Mouse (Mus musculus): ENCODE data around the gene Pde6d. TPM values are rescaled to one million over a fixed set of nuclear protein-coding genes. Genes with fewer than 3 reads are reported as not detected.

Gene Pde6d
- total RNA-seq, 4 experiments from 2014 or later = 47.4 to 55.5 (median 49.3) TPM

DNA sequence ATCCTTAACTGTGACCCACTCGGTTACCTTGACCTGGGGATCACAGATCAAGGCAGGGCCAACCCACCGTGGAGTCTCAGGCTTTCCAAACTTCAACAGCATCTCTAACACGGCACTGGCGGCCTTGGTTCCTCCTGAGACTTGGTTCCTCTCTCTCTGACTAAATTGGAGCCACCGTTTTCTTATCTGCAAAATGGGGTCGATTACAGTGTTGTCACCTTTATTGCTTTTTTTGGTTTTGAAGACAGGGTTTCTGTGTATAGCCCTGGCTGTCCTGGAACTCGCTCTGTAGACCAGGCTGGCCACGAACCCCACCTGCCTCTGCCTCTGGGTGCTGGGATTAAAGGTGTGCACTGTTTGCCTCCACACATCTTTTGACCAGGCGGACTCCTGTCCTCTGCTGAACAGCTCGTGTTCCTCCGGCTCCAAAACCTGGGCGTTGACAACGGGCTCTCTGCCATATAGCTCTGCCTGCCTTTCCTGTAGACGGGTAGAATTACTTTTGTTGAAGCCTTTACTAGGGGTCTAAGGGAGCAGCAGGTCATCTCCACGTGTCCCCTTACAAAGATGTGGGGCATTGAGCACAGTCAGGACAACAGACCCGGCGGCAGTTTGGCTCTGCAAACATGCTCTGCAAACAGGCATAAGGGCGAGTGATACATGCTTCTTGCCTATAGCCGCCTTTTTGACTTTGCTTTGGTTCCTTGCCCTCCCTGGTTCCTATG, 77.6 kb downstream of the Pde6d start:
- no peak for DNase-seq (ENCODE audit: low spot score in 2 of 2)

DNA sequence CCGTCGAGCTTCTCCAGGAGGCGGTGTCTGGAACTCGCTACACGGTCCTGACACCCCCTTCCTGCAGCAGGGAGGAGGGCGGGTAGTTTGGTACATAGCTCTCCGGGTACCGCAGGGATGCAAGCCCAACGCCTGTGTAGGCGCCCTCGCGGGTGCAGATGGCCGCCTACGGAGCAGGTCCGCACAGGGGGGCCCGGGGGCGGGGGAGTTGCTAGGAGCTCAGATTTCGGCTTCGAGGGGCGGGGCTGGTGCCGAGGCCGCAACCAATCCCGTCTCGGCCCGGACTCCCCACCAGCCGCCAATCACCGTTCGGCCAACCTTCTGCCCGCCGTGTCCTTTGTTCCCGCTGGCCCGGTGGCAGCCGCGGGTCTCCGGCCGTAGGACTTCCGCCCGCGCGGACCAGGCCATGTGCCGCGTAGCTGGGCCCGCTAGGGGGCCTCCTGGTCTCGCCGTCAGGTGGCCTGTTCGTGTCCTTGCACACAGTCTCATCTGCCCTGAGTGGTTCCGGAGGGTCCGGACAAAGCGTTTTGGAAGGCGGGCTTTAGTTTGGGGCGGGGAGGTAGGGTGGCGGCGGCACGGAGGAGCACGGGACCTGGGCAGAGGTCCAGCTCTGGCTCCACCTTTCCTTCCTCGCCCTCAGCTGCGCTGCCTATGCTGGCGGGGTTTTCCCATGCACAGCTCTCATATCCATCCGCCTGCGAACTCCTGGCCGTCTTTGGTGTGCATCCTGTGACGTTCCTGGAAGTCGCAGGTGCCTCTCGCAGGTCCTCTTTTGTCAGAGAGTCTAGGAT, 78.3 kb downstream of the Pde6d start:
- DNase-seq (ENCODE audit: low spot score in 2 of 2) = peak; percentile 95 to 97

DNA sequence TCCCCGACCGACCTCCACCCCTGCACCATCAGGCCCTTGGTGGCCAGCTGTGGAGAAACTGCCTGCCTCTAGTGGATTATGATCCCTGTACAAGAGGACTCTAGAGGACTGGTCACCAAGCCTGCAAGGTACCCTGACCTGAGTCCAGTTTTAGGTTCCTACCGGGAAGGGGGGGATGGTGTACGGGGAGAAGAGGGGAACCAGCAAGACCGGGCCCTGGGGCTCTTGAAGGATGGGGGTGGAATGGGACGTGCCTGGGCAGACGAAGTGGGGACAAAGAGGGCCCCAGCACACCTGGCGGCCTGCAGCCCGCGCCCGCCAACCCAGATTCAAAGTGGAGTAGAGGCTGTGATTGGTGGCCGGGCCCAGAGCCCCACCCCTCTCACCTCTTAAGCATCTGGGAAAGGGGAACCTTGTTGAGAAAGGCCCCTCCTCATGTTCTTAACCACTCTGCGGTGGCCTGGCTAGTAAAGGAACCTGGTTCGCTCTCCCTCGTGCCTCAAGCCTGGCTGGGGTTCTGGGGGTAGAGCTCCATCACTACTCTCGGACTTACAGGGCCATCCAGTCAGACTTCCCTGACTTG, 79.2 kb downstream of the Pde6d start:
- no peak for DNase-seq (ENCODE audit: low spot score in 2 of 2)

DNA sequence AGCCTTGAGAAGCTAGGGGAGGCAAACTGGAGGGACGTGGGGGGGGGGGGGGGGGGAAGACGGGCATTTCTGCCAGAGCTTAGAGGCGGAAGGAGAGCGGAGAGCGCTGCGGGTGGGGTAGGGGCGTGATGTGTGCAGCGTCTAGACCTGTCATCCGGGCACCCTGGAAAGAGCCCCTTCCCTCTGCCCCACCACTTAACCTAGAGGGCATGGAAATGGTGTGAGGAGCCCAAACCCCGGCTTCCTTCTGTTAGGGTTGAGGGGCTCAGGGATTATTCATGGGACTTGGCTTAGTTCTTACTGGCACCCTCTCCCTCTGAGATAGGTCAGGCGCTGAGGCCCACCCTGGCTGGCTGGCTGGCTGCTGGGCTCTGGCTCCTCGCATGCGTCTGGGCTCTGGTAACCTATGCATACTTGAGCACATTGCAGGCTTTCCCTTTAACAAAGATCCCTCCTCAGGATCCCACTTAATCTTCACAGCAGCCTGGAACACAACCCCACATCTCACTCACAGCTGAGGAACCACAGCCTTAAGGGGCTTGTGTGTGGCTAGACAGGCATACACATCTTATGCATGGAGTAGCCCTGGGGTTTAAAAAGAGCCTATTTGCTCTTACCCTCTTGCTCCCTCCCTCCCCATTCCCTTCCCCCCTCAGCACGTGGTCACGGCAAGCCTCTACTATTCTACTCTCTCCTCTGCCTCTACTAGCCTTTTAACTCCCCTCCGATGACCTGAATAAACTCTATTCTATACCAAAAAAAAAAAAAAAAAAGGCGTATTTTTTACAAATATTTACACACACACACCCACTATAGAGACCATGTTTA, 80.0 kb downstream of the Pde6d start:
- DNase-seq (ENCODE audit: low spot score in 2 of 2) = no peak

DNA sequence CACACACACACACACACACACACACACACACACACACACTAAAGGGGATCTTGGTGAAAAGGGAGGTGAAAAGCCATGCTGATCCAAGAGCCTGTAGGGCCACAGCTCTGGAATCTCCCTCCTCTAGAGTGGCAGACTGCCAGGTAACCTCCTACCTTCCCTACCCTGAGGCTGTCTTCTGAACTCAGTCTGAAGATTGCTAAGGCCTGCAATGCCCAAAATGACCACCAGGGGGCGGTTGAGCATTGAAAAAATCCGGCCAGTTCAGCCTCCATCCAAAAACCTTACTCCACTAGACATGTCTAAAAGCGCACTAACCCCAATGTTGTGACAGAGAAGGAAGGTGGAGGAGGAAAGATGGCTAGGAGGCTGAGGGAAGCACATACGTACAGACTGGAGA, 80.9 kb downstream of the Pde6d start:
- DNase-seq (ENCODE audit: low spot score in 2 of 2) = peak; percentile 91 to 97

DNA sequence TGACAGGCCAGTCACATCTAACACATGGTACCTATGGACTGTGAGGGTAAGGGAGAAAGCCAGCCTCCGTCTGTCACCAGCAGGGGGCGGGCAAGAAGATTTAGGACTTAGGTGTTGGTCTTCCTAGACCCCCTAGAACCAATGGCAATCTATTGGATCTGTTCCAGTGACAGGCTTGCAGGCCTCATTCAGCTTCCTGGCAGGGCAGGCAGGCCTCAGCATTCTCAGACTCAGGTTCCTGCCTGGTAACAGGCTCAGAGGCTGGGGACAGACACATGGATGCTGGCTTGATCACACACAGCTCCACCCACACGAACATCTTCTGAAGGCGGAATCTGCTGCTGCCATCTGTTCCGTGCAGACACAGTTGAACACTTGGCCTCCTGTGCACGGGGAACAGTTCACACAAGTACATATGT, 81.3 kb downstream of the Pde6d start:
- peak; percentile 89 to 90 for DNase-seq (ENCODE audit: low spot score in 2 of 2)

DNA sequence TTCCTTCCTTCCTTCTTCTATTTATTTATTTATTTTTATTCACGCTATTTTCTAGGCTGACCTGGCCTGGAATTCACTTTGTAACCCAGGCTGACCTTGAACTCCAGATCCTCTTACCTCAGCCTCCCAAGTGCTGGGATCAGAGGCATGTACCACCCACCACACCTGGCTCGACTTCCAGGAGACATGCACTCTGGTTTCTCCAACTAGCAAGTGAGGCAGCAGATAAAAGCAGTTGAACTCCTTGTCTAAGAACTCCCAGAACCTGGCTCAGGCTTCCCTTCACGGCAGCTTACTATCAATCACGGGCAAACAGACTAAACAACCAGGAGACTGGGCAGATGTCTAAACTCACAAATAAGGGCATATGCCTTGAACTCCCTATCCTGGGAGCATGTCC, 81.7 kb downstream of the Pde6d start:
- no peak for DNase-seq (ENCODE audit: low spot score in 2 of 2)

DNA sequence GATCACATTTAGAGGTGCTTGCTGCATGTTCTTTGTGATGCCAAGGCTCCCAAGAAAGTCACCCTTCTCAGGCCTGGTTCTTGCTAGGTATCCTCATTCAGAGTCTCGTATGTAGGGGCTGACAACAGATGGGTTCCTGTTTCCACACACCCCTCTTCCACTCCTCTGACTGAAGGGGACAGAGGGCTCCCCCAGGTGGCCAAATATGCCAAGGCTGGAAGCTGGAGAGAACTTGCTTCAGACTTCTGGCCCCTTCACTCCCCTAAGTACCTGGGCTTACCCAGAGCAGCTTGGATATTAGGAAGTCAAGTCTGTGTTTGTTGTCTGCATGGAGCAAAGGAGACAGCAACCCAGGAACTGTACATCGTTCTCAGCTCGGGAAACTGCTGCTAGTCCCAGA, 82.5 kb downstream of the Pde6d start:
- no peak for DNase-seq (ENCODE audit: low spot score in 2 of 2)

DNA sequence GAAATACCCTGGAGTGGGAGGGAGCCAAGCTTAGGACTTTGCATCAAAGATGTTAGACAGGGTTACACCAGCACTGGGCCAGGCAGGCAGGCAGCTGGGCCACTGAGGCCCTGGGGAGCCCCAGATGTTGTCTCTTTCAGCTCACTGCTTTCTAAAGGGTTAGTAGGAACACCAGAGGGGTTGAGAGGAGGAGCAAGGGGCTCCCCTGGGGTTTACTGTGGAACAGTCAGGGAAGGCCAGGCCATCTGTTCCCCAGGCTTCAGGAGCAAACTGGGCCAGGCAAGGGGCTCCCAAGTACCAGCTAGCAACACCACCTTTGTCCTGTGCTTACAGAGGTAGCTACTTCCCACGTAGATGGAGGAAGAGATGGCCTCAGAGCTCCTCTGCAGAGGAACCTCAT, 83.8 kb downstream of the Pde6d start:
- no peak for DNase-seq (ENCODE audit: low spot score in 2 of 2)

DNA sequence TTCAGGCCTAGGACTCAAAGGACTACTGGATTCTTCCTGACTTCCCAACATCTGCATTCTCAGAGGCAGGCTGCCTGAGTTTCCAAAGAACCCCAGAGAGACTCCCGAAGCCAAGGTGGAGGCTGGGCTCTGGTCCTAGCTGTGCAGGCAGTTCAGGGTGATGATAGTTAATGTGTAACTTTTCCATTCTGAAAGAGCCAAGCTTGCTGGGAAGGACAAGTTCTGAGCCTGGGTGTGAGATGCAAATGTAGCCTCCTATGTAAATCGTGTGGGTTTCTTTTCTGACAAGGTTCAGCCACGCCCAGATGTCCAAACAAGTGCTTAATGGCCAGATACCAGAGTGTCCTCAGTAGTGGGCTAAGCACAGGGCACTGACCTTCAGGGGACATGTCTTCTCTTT, 84.4 kb downstream of the Pde6d start:
- DNase-seq (ENCODE audit: low spot score in 2 of 2) = no peak

DNA sequence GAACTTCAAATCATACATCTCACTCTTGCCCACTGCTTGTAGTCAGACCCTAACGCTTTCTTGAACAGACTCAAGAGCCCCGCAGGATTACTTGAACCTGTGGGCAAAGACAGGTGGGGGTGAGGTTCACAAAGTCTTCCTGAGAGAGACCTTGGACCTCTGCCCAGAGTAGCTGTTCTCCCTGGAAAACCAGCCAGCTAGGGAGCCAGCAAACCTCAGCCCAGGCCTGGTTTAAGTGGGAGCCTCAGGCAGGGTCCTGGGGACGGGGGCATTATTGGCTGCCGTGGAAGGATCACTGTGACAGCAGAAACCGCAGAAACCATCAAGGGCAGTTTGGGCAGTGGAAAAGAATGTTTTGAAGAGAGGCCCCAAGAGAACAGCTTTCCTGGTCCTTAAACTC, 85.1 kb downstream of the Pde6d start:
- DNase-seq (ENCODE audit: low spot score in 2 of 2) = no peak

DNA sequence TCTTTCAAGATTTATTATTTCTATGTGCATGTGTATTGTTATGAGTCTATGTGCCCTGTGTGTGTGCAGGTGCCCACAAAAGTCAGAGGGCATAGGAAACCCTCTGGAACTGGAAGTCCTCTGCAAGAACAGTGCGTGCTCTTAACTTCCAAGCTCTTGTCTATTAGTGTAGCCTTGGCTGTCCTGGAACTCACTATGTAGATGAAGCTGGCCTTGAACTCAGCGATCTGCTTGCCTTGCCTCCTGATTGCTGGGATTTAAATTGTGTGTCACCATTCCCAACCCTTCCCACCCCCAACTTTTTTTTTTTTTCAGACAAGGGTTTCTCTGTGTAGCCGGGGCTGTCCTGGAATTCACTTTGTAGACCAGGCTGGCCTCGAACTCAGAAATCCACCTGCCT, 86.1 kb downstream of the Pde6d start:
- DNase-seq (ENCODE audit: low spot score in 2 of 2) = no peak

DNA sequence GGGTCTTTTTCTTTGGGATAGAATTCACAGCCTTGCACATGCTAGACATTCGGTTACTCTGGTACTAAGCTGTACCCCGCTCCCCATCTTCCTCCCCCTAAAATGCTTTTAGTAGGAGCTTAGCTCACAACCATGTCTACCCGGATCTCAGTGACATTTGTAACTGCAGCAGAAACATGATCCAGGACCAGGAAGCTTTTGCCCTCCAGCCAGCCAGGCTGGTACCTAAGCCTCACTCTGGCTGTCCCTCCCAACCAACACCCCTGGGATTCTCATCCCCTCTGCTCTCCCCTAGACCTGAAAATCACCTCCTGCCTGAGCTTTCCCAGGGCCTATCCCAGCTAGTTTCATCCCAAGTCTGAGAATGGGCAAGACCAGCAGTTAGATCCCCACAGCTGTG, 88.6 kb downstream of the Pde6d start:
- no peak for DNase-seq (ENCODE audit: low spot score in 2 of 2)

Other genes starting within 250 kb of the Pde6d start
- gene Ncl, start 223.2 kb downstream of the Pde6d start, total RNA-seq (2022) = 100 to 1,000 TPM; 138 to 171 (median 146) TPM
- gene Nmur1, start 156.4 kb downstream of the Pde6d start, total RNA-seq (2022) = not detected
- gene Tex44, start 156.3 kb downstream of the Pde6d start, total RNA-seq (2022) = not detected
- 100 to 1,000 TPM; 420 to 464 (median 444) TPM for gene Ptma, start 55.9 kb downstream of the Pde6d start, total RNA-seq (2022)
- gene Cops7b, start 275 bp upstream of the Pde6d start, total RNA-seq (2022) = 10 to 100 TPM; 18.7 to 21.5 (median 19.8) TPM
- 1 to 10 TPM; 7.3 to 8.6 (median 7.9) TPM for gene Nppc, start 87.9 kb upstream of the Pde6d start, total RNA-seq (2022)
- gene Dis3l2, start 121.2 kb upstream of the Pde6d start, total RNA-seq (2022) = 10 to 100 TPM; 25.6 to 31.1 (median 27.2) TPM